In the genomic region with DNA sequence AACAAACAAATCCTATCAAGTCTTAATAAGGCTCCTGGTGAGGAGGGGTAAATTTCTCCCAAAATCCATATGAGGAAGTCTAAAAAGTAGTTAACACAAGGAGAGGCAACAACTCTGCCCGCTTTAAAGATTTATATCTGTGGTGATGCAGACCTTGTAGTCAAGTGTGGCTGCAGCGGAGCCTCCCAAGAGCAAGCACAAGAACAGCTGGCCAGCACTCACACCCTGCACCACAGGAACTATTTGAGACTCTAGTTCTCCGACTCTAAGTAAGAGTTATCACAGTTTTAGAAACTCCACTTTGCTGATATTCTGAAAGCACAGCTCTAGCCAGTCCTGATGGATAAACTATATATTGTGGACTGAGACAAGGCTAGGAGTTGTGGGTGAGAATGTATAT, we compare ENCODE assay signal across 22 mouse cellular contexts.
"Had no signal": no experiment of that assay in that cellular context is flagged by ENCODE, and none has a peak within 500 bp of the region (broad histone marks: within the 10 kb centered on the region; RNA-seq: fewer than 3 reads in every experiment).

No protein-coding gene starts in this region.

- ATAC-seq: liver, postnatal 0 days; lung, postnatal 0 days; midbrain, embryonic 13.5 days; midbrain, embryonic 15.5 days had no signal

- H3K4me1 ChIP-seq: midbrain, embryonic 13.5 days; midbrain, embryonic 15.5 days; neural tube, embryonic 13.5 days; neural tube, embryonic 15.5 days had no signal

- H3K27ac ChIP-seq: liver, embryonic 15.5 days; lung, embryonic 15.5 days; macrophage; midbrain, embryonic 13.5 days; midbrain, embryonic 15.5 days; neural tube, embryonic 13.5 days; neural tube, embryonic 15.5 days had no signal

- H3K9ac ChIP-seq: liver, embryonic 15.5 days; liver, postnatal 0 days; lung, embryonic 15.5 days; midbrain, embryonic 13.5 days; midbrain, embryonic 15.5 days; neural tube, embryonic 13.5 days; neural tube, embryonic 15.5 days had no signal

- H3K4me3 ChIP-seq: liver, embryonic 15.5 days; lung, embryonic 15.5 days; megakaryocyte, embryonic 14.5 days; midbrain, embryonic 13.5 days; midbrain, embryonic 15.5 days; neural tube, embryonic 13.5 days; neural tube, embryonic 15.5 days had no signal

- H3K36me3 ChIP-seq: liver, embryonic 15.5 days; lung, embryonic 15.5 days; midbrain, embryonic 13.5 days; midbrain, embryonic 15.5 days; neural tube, embryonic 13.5 days; neural tube, embryonic 15.5 days had no signal

- DNase-seq: liver, postnatal 0 days; lung, adult 2 months; lung, postnatal 14 days; lung, postnatal 36 days; retina, postnatal 1 day; right cerebral cortex, adult 18-20 months; right cerebral cortex, postnatal 25 days; right cerebral cortex, postnatal 4 days; spleen, adult 18-20 months; thymus, adult 18-20 months; thymus, postnatal 14 days; thymus, postnatal 36 days had no signal

- H3K4me2 ChIP-seq: liver, embryonic 15.5 days; lung, embryonic 15.5 days; midbrain, embryonic 11.5 days; midbrain, embryonic 13.5 days; midbrain, embryonic 15.5 days; neural tube, embryonic 13.5 days; neural tube, embryonic 15.5 days had no signal

- H3K27me3 ChIP-seq: liver, embryonic 15.5 days; lung, embryonic 15.5 days; megakaryocyte, embryonic 14.5 days; midbrain, embryonic 13.5 days; midbrain, embryonic 15.5 days; neural tube, embryonic 13.5 days; neural tube, embryonic 15.5 days had no signal

- H3K9me3 ChIP-seq: liver, embryonic 15.5 days; lung, embryonic 15.5 days; midbrain, embryonic 13.5 days; midbrain, embryonic 15.5 days; neural tube, embryonic 13.5 days; neural tube, embryonic 15.5 days had no signal
